Mouse (Mus musculus) cerebellum, adult 8-10 months (tissue): ENCODE data around the gene Dnase1l2.
"Not testable (repeated sequence)": the region's sequence is repeated elsewhere in the genome, so short reads cannot be mapped to it uniquely, and the experiment has no call there.

Experiments
- DNase-seq: peaks from one replicate; pipeline ENCODE4 v3.0.0; 2022

The Dnase1l2 gene

DNA sequence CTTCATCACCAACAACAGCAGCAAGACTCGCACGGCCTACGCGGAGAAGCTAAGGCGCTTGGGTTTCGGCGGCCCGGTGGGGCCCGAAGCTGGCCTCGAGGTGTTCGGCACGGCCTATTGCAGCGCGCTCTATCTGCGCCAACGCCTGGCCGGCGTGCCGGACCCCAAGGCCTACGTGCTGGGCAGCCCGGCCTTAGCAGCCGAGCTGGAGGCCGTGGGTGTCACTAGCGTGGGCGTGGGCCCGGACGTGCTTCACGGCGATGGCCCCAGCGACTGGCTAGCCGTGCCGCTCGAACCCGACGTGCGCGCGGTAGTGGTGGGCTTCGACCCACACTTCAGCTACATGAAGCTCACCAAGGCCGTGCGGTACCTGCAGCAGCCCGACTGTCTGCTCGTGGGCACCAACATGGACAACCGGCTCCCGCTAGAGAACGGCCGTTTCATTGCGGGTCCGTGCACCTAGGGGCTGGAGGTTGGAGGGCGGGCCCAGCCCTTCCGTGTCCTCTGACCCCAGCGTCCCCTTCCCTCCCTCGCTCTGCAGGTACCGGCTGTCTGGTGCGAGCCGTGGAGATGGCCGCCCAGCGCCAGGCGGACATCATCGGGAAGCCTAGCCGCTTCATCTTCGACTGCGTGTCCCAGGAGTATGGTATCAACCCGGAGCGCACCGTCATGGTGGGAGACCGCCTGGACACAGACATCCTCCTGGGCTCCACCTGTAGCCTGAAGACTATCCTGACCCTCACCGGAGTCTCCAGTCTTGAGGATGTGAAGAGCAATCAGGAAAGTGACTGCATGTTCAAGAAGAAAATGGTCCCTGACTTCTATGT lies 28.0 kb upstream of the Dnase1l2 start:
- DNase-seq = peak; percentile 56

DNA sequence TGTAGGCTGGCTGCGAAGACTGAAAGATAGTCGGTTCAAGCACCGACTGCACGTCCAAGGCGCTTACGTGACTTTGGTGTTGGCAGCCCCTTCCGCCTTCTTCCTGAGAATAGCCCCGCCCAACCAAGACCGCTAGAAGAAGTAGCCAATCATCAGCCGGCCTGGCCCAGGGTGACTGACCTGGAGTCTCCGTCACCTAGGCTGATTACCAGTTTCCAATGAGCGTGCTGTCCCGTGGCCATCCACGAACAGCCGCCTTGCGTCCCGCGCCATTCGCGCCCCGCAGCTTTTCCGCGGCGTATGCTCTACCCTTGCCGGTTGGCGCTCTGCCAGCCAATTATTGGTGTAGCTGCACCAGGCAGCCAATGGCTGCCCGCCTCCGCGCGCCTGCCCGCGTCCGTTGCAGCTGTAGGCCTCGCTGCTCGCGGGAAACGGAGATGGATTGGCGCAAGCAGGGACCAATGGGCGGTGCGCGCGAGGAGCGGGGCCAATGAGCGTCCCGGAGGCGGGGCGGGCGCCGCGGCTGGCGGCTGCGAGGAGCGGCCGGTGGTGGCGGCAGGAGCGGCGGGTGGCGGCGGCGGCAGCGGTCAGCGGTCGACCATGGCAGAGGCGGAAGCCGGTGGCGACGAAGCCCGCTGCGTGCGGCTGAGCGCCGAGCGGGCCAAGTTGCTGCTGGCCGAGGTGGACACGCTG lies 27.2 kb upstream of the Dnase1l2 start, which contains the start of the genes E4f1 and Pgp:
Gene E4f1, minus strand, starts transcription at position 404 of the 693 bp plus-strand sequence.
Gene Pgp, plus strand, starts transcription at position 483 of the 693 bp plus-strand sequence.
- peak; percentile 100 for DNase-seq

DNA sequence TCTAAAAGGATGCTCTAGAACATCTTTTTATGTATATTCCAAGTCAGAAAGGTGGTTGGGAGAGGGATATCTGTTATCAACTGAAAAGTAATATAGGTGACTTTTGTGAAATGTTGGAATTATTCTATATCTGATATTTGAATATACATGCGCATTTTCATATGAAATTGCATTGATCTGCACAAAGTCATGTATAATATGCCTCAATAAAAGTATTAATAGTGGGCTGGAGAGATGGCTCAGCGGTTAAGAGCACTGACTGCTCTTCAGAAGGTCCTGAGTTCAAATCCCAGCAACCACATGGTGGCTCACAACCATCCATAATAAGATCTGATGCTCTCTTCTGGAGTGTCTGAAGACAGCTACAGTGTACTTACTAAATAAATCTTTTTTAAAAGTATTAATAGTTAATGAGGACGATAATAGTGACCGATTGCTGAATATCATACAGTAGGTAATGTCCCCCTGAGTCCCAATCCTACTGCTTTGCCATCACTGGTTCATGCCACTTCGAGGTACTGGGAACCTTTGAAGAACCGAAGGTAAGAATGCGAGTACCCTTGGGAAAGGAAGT lies 26.5 kb upstream of the Dnase1l2 start:
- DNase-seq = no peak

DNA sequence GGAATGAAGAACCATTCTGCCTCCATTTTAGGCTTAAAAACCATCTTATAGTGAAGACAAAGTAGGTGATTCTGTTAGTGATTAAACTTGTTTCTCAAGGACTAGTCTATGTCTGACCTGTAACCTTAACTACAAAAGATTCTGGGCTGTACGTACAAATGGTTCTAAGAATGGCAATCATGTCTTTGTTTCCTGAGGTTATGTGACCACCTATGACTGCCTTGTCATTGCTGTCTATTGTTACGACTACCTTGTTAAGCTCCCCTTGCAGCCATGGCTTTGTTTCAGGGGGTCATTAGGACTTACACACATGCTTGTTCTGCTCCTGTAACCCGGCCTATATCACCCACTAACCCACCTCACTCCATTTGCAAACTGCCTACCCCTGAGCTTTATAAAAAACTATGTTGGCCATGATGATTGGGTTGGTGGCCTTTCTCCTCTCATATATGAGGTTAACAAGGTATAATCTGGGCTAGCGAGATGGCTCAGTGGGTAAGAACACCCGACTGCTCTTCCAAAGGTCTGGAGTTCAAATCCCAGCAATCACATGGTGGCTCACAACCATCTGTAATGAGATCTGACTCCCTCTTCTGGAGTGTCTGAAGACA lies 25.8 kb upstream of the Dnase1l2 start:
- no peak for DNase-seq

DNA sequence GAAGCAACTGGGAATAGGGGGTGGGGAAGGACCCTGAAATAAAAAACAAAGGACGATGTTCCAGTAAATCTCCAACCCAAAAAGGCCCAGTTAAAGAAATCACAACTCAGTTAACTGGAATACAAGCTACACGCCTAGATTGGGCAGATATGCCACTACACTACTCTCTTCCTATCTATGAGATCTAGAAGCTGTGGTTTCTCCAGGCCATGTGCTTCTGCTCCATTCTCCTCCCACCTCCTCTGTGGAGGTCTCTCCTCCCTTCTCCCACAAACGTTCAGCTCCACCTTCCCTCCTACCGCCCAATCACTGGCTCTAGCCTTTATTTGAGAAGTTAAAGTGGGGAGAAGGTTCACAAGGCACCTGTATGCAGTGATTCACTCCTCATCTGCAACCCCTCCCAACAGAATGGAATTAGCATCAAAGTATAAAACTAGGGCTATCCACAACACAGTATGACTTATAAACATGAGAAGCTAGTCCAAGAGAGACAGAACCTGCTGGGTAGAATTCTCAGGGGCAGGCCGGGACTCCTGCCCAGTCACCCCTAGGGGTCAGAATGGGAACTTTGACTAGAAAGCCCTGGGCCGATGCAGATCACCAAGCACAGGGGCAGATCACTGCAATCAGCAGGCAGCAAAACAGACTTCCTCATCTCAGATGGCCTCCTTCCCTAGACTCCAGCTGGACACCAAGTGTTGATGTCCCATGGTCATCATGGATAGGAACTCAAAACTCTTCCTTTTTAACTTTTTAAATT lies 20.6 kb upstream of the Dnase1l2 start:
- DNase-seq = no peak

DNA sequence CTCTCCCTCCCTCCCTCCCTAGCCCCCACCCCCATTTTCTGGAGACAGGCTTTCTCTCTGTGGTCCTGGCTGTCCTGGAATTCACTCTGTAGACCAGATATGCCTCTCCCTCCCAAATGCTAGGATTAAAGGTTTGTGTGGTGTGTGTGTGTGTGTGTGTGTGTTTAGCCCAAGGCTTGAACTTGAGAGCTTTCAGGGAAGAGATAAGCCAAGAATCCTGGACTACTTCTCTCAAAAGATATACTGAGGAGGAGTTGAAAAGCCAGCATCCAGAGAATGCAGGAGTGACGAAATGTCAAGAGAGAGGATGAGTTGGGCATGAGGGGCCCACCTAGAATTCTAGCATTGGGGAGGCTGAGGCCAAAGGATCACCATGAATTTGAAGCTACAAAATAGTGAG lies 20.0 kb upstream of the Dnase1l2 start:
- no peak for DNase-seq

DNA sequence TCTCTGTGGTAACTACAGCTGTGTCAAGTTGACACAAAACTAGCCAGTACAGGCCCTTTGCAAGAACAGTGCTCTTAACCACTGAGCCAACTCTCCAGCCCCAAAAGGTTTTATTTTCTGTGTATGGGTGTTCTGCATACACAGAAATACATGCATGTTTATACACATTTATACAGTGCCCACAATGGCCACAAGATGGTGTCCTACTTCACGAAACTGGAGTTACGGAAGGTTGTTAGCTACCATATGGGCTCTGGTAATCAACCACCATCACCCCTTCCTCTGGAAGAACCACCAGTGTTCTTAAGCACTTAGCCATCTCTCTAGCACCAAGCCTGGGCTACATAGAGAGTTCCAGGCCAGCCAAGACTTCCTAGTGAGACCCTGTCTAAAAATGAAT lies 18.7 kb upstream of the Dnase1l2 start:
- no peak for DNase-seq

DNA sequence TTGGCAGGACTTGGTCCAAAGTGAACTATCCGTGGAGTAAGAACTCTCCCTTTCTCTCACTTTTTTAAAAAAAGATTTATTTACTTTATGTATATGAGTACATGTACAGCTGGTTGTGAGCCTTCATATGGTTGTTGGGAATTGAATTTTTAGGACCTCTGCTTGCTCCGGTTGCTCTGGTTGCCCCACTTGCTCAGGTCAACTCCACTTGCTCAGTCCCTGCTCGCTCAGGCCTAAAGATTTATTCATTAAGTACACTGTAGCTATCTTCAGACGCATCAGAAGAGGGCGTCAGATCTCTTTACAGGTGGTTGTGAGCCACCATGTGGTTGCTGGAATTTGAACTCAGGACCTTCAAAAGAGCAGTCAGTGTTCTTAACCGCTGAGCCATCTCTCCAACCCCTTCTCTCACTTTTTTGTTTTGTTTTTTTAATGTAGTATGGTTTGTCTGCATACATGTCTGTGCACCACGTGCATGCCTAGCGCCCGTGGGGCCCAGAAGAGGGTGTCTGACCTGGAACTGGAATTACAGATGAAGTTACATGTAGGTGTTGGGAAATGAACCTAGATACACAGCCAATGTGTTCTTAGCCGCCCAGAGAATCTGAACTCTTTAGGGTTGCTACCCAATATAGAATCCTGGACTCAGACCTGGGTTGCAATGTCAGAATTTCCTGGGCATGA lies 12.8 kb upstream of the Dnase1l2 start:
- not testable (repeated sequence) for DNase-seq

DNA sequence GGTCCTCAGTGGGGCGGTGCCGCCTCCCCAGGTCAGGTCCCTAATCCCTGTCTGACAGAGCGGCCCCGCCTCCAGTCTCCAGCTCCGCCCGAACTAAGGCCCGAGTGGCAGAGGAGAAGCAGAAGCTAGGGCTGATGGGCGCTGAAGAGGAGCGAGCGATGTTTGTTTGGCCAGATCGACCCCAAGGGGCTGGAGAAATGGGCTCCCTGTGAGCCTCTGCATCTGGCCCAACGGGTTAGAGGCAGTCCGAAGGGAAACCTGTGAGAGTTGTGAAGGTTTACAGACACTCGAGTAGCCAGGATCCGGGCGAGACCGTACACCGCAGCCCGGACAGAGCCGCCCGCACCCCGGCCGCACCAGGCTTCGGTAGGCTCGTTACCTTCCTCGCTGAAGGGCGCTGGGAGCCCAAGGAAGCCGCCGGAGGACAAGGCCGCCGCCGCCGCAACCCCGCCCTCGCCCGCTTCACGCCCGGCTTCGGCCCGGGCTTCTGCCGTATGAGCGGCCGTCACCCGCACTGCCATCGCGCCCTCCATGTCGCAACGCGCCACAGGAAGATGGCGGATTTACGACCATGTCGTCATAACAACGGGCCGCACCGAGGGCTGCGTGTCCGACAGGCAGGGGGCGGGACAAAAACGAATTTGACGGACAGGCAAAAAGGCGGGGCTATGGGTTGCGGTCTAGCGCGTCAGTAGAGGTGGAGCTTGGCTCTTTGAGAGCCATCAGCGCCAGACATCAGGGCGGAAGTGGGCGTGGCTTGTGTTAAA lies 12.0 kb upstream of the Dnase1l2 start:
- peak; percentile 98 for DNase-seq

DNA sequence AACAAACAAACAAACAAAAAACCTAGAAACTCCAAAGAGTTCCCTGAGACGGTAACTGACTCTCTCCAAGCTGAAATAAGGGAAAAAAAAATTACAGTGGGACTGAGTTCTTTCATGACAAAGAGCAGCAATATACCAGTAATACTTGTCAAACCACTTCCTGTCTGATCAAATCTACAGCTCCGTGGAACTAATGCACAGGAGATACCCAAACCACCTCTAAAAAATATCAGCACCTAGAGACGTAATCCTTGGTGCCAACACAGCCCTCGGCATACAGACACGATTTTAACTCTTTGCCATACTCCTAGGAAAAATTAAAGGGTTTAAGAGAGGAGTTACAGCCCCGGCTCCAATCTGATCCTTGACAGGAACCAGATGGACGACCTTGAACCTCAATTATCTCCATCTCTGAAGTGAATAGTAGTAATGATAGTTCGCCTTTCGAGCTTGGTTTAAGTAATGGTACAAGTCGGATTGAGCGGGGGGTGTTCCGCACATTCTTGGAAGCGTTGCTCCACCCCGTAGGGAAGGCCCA lies 11.4 kb upstream of the Dnase1l2 start:
- DNase-seq = no peak

DNA sequence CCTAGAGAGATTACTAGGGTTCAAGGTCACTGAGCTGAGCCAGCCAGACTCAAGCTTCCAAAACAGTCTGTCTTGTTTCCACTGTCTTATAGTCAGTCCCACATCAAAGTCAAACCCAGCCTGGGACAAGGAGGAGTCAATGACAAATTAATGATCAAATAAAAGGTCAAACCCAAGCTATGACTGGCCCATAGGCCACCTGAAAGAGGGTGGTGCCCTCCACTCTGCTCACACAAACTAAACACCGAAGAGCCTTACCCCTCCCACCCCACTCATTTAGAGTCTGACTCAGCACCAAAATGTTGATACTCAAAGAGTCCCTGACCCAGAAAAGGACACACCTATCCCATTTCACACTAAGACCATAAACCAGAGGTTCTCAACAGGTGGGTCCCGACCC lies 10.5 kb upstream of the Dnase1l2 start:
- DNase-seq = no peak

DNA sequence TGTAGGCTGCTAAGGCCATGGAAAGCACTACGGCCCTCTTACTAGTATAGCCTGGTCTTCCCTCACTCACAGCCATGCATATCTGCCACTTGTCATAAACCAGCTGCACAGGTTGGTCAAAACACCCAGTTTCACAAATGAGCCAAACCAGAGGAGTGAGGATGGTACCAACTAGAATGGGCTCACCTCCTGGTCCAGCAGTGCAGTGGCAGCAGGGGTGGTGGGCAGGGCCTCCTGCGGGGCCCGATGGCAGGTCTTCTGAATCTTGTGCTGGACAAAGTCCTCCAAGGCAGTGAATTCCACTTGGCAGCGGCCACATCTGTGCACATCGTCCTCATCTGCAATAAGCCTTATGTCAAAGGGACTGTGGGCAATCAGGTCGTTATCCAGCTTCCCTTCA lies 8.3 kb upstream of the Dnase1l2 start:
- DNase-seq = no peak

DNA sequence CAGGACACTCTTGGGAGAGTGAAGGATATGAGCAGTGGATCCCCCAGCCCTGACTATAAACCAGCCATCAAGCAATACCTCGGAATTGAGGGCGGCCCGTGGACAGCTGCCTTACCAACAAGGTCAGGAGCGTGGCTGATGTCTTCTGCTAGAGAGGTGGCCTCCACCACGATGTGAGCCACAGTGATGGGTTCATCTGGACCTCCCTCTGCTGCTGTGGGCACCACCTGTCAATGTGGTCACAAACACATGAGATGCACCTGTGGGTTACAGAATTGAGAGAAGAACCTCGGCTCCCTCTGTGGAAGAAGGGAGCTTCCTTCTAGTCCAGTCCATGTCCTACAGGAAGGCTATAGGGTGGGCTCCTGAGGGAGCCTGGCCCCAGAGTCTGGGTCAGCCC lies 6.6 kb upstream of the Dnase1l2 start:
- no peak for DNase-seq

DNA sequence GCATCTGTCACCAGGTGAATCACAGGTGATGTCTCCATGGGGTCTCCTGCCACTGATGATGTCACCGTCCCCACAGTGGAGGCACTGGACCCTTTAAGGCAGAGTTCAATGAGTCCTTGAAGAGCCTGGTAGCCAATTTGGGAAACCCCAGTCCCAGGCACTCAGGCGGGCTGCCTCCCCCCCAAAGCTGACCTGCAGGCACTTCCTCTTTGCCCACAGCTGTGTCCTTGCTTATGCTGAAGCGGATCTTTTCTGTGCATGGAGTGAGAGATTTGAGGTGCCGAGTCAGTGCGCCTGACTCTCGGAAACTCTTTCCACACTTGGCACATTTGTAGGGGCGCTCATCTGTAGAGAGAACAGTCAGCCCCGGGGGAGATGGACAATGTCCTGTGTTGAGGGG lies 3.7 kb upstream of the Dnase1l2 start:
- no peak for DNase-seq

DNA sequence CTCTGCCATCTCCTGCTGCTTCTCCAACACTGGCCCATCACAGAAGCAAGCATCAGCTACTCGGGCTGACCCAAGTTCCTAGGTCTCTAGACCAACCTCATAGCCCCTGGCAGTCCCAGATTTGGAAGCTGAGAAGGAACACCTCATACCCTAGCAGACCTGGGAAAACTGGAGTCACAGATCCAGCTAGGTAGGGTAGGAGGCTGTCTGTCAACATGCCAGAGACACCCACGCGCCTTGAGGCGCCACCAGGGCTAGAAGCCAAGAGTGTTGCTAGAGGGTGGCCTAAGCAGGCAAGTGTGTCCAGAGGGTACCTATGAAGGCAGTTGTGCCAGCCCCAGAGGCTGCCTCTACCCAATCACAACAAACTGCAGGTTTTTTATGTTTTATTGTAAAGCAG lies 504 bp upstream of the Dnase1l2 start:
- peak; percentile 72 for DNase-seq

DNA sequence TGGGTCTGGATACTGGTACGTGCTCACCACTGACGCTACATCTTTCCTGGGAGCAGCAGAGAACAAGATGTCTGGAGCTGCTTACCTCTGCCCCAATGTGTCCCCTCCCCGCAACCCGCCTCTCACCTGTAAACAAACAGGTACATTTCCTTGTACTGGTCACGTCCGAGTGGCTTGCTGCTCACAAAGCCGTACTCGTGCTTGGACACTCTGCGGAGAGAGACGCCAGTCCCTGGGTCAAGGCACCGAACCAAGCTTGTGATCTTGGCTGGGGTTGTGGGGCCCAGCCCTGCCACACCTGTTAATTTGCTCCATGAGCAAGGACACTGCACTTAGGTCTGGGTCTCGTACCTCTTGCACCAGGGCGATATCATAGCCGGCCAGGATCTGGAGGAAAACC lies 798 bp downstream of the Dnase1l2 start:
- DNase-seq = no peak

DNA sequence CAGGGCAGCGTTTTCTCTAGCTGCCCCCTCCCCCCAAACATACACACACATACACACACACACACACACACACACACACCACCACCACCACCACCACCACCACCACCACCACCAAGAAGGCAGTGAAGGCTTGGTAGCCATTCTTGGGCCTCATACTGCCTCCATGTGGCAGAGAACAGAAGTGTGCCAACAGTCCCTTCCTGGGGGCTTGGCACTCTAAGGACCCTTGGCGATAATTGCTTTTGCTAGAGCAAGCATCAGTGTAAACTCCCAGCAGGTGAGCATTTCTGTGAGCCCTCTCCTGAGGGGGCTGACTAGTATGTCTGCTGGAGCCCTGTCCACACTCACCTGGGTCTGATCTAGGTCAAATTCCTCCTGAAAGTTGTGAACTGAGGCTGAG lies 1.8 kb downstream of the Dnase1l2 start:
- DNase-seq = no peak

DNA sequence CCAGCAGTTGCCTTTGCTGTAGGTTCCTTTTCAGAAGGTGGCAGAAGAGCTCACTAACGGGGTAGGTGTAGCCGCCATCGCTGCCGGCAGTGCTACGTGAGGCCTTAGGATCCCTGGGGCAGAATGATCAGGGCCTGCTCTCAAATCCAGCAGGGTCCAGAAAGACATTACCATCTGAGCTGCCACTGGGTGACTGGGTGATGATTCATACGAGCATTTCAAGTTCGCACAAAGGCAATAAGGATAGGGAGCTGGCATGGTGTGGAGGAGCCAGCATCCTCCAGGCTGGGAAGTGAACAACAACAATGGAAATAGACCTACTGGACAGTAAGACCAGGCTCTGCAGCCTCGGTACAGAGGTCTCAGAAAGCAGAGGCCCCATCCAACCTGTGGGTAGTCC lies 2.5 kb downstream of the Dnase1l2 start:
- DNase-seq = no peak

DNA sequence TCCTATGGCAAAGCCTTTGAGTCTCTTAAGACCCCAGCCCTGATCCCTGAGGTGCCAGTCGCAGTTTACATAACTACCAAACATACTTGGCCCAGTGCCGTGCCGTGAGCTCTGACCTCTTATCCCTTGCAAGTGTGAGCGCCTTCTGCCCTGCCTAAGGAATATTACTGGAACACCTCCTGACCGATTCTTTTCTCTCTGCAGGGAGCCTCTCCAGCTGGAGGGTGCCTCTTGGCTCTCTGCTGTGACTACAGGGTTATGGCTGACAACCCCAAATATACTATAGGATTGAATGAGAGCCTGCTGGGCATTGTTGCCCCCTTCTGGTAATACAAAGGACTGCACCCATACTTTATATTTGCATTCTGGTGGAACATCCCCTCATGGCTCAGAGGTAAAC lies 5.9 kb downstream of the Dnase1l2 start:
- peak; percentile 68 for DNase-seq

DNA sequence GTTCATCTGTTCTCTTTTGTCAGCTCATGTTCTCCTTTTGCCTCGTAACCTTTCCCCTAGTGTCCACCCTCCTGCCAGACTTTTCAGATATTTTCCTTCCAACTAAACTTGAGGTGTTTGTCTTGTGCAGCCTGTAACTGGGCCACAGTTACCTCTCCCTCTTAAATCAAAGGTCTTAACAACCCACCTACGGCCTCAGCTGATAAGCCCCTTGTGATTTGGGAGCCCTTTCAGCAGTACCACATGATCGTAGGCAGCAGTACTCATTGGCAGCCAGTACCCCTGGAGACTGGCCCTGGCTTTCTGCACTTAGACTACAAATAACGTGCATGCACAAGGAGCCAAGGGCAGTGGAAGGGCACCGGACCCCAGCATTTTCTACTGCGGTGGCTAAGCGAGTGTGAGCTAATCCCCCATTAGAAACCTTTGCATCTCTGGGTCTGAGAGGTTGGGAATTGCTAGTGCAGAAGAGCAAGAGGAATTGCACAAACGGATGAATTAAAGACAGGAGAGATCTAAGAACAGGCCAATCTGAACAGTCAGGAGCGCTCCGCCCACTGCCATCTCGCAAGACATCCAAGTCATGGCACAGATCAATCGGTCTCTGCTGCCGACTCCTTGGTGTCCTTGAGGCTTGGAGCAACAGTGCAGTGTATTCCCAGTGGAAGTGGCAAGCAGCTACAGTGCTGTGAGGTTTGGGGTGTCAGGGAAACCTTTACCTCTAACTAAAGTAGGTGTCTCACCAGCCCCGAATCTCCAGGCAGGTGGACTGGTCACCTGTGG lies 13.5 kb downstream of the Dnase1l2 start:
- DNase-seq = no peak
